Mouse (Mus musculus) heart, embryonic 16.5 days (tissue): Measurements from ENCODE around the gene Cep112. TPM values are rescaled to one million over a fixed set of nuclear protein-coding genes. Genes with fewer than 3 reads are reported as not detected.
A peak's percentile ranks its signal among the peaks of the same experiment; 100 is the strongest.

ENCODE experiments used
- ATAC-seq: fragments of 200-750 bp; cut with Nextera tagmentation; replicated peaks from 2 replicates; pipeline ENCODE4 v1.8.0; 2017; ENCODE audit warnings: moderate number of reproducible peaks; ENCODE audit not compliant: insufficient read depth, low FRiP score; ENCODE audit errors: extremely low read depth
- H3K27ac ChIP-seq: fragments of 300-500 bp; sonication (generic); 2 replicates; pipeline ENCODE4 v1.5.1; 2014; ENCODE audit warnings: mild to moderate bottlenecking, low read length, control low read depth, moderate library complexity
- H3K27me3 ChIP-seq: fragments of 300-500 bp; sonication (generic); 2 replicates; pipeline ENCODE4 v1.6.1; 2014; ENCODE audit warnings: low read length, mixed read lengths; ENCODE audit not compliant: control insufficient read depth, insufficient read depth
- H3K36me3 ChIP-seq: fragments of 300-500 bp; sonication (generic); 2 replicates; pipeline ENCODE4 v1.6.1; 2014; ENCODE audit not compliant: control insufficient read depth, insufficient read depth
- H3K4me1 ChIP-seq: fragments of 300-500 bp; sonication (generic); 2 replicates; pipeline ENCODE4 v1.6.1; 2014; ENCODE audit warnings: low read length, mixed read lengths; ENCODE audit not compliant: control insufficient read depth, insufficient read depth
- H3K4me2 ChIP-seq: fragments of 300-500 bp; sonication (generic); 2 replicates; pipeline ENCODE4 v1.6.1; 2014; ENCODE audit warnings: low read depth, mild to moderate bottlenecking, control low read depth, low read length
- H3K4me3 ChIP-seq: fragments of 300-500 bp; sonication (generic); 2 replicates; pipeline ENCODE4 v1.5.1; 2014; ENCODE audit warnings: mild to moderate bottlenecking, control low read depth, low read length
- H3K9ac ChIP-seq: fragments of 300-500 bp; sonication (generic); 2 replicates; pipeline ENCODE4 v1.6.1; 2014; ENCODE audit warnings: low read length, control low read depth
- H3K9me3 ChIP-seq: fragments of 300-500 bp; sonication (generic); replicated peaks from 2 replicates; pipeline ENCODE4 v1.6.1; 2016; ENCODE audit warnings: low read length; ENCODE audit not compliant: control insufficient read depth
- WGBS: fragments of 180-500 bp; shearing (Covaris S2); extraction: QIAGEN DNeasy Blood & Tissue Kit; methylation state at CpG from one replicate; pipeline ENCODE4 v1.1.7; 2014; 5-methylcytosine and 5-hydroxymethylcytosine counted together
- polyA plus RNA-seq: library from polyadenylated mRNA; unstranded; fragments of >200 nt; fragmentation: Nextera tagmentation; extraction: Ambion mirVana; gene quantifications from 2 replicates; pipeline ENCODE4 v1.2.1, GENCODE M21; 2015

Gene Cep112
- polyA plus RNA-seq, 1 experiment from 2014 or later = 6.3 TPM

DNA sequence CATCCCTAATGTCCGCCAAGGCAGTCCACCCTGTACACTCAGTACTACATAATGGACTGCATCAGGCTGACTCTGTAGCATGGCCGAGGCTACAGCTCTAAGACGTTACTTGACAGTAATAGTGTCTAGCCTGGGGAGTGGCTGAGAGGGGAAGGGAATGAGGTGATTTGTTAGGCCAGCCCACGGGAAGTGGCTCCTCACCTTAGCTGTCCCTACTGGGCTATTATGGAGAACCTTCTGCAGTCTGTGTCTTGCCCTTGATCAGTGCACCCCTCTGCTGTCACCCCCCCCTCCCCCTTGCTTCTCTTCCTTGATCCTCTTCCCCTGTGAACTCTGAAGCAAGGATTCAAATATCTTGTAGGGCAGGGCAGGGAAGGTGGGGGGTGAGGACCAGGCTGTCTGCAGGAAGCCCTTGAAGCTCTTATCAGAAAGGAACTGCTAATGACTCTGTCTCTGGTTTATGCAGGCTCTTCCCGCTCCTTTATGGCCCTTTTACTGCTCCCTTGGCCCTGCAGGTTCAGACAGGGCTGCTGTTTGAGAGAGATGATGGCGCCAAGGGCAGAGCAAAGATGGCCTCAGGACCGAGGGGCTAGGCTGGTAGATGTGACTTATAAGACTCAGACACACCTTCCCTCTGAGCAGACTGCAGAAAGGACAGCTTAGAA is 481.7 kb downstream of the Cep112 start:
- peaks cover 11% of the 10 kb centered on the region for H3K4me1 ChIP-seq
- H3K9ac ChIP-seq = no peak overlapping the region
- 54% methylated on average over 7 of the region's 7 CpGs for WGBS
- H3K27me3 ChIP-seq = peaks cover 15% of the 10 kb centered on the region
- H3K36me3 ChIP-seq = no peaks in the 10 kb centered on the region
- H3K9me3 ChIP-seq = no peaks in the 10 kb centered on the region
- no peak overlapping the region for H3K4me3 ChIP-seq
- no peak overlapping the region for H3K4me2 ChIP-seq
- no peak overlapping the region for H3K27ac ChIP-seq
- ATAC-seq = no peak

DNA sequence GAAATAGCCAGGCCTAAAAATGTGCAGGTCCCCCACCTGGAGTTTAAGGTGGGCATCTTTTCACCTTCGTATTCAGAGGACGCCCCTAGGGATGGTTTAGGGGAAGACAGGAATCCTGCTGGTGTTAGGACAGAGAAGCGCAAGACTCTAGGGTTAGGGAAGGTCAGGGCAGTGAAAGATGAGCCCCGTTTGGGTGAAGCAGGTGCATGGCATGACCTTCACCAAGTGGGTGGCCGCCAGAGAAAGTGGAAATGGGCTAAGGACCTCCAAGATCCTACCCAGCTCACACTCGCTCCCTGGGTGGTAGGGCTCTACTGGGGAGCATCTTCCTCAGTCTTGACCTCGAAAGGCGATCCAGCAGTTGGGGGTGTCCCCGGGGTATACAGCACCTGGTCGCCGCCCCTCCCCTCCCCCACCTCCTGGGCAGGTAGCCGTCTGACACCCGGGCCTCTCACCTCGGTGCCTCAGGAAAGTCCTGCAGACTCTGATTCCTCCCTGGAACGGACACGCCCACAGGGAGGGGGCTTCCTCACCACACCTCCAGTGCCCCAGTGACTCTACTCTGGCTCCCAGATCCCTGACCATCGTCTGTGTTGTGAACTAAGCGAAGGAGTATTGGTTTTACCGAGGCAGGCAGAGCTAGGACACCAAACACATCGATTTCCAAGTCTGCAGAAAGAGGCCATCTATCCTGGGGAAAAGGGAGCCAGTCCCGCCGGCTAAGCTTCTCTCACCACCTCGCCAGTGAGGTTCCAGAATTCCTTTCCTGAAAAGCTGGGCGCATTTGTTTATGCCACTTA is 484.6 kb downstream of the Cep112 start:
- Histone ChIP-seq H3K36me3 (no peaks in the 10 kb centered on the region), H3K27me3 (peaks cover 15% of the 10 kb centered on the region), H3K4me3 (peak overlapping the region; percentile 38), H3K27ac (no peak overlapping the region), H3K4me1 (peaks cover 11% of the 10 kb centered on the region), H3K9me3 (no peaks in the 10 kb centered on the region; the same call in 1 of the 2 replicates), H3K9ac (peak overlapping the region; percentile 42; the same call in 1 of the 2 replicates), H3K4me2 (peak overlapping the region; percentile 70)
- no peak for ATAC-seq
- WGBS = 7% methylated on average over 22 of the region's 24 CpGs

Other genes starting within 250 kb of the Cep112 start
- 0.66 and 0.77 TPM in 2 replicates for gene Apoh, start 81.8 kb upstream of the Cep112 start, polyA plus RNA-seq
- 12.9 and 14.4 TPM in 2 replicates for gene Prkca, start 81.3 kb upstream of the Cep112 start, polyA plus RNA-seq